Mouse (Mus musculus): ENCODE measurements around the gene Gm21969. TPM values are rescaled to one million over a fixed set of nuclear protein-coding genes. Genes with fewer than 3 reads are reported as not detected.
A peak's percentile ranks its signal among the peaks of the same experiment; 100 is the strongest.

Gm21969 gene
- not detected in 2 replicates for polyA plus RNA-seq (2015; fragmentation: Nextera tagmentation; extraction: Ambion mirVana)

GRCm38 (mm10) chr4:139602357-139603244 lies at the start of gene Gm21969:
Gene Gm21969 (plus strand): TSS chr4:139603186.
- peak; percentile 83 for DNase-seq (ENCODE audit: low spot score)

DNA sequence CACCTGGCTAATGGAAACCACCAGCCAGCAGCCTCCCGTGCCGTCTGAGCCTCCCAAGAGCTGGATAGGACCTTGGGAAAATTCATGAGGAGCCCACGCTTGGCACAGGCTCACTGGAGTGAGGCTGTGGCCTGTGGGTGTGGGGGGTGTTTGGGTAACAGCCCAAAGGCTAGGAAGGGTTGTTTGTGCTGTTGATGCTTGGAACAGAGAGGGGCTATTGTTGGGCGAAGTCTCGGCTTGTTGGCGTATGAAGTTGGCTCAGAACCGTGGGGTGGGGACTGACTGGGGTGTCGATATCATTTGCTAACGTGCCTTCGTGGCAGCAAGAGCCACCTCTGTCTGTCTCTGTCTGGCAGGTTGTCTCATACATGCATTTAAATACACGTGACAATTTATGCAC lies 47.8 kb upstream of the Gm21969 start:
- DNase-seq (ENCODE audit: low spot score): no peak

GRCm38 (mm10) chr4:139555951-139556350 lies 47.0 kb upstream of the Gm21969 start:
- no peak for DNase-seq (ENCODE audit: low spot score)

- DNase-seq (ENCODE audit: low spot score): no peak
Observed at GRCm38 (mm10) chr4:139568361-139568760, 34.6 kb upstream of the Gm21969 start.

- peak; percentile 45 for DNase-seq (ENCODE audit: low spot score)
Observed at GRCm38 (mm10) chr4:139570756-139571155, 32.2 kb upstream of the Gm21969 start.

DNA sequence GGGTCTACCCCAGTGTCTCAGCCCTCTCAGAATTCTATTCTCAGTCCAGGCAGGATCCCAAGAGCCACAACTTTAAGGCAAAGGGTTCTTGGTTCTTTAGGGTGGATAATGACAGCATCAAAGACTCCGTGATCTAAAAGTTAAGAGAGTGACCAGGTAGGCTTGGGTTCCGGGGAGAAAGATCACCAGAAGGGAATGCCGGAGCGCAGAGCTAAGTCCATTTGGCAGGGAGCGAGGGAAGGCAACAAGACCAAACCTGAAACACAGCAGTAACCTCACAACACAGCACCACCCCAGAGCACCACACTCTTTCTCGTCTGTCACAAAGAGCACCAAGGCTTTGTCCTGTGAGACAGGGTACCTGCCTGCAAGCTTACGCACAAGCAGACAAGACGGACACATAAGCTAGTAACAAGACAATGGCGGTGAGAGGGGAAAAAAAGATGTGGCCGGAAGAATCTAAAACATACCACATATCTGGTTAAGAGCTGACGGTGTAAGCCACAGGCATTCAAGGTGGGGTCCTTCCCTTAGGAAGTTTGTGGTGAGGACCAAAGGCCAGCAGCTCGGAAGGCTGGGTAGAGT lies 30.0 kb upstream of the Gm21969 start:
- no peak for DNase-seq (ENCODE audit: low spot score)

DNA sequence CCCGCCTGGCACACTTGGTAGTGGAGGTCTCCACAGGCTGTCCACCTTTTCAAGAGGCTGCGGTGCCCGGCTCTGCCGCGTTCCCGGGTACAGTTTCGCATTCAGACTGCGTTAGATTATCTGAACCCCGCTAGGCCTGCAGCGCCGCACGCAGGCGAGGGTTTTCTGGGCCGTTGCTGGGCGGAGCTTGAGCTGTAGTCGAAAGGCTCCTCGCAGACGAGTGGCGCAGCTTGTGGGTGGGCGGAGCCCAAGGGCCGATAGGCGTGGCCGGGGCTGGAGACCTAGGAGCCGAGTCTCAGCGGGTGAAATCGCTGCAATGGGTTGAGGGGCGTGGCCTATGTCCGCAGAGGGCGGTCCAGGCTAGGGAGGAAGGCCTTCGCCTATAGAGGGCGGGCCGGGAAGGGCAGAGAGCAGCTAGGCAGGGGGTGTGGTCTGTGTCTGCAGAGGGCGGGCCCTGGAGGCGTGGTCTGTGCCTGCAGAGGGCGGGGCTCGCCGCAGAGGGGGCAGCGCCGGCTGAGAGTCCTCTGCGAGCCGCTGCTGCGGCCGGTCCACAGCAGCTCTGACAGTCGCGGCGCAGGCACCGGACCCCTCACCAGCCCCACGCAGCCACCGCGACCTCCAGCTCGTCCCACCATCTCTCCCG lies 28.7 kb upstream of the Gm21969 start:
- peak; percentile 100 for DNase-seq (ENCODE audit: low spot score)

DNA sequence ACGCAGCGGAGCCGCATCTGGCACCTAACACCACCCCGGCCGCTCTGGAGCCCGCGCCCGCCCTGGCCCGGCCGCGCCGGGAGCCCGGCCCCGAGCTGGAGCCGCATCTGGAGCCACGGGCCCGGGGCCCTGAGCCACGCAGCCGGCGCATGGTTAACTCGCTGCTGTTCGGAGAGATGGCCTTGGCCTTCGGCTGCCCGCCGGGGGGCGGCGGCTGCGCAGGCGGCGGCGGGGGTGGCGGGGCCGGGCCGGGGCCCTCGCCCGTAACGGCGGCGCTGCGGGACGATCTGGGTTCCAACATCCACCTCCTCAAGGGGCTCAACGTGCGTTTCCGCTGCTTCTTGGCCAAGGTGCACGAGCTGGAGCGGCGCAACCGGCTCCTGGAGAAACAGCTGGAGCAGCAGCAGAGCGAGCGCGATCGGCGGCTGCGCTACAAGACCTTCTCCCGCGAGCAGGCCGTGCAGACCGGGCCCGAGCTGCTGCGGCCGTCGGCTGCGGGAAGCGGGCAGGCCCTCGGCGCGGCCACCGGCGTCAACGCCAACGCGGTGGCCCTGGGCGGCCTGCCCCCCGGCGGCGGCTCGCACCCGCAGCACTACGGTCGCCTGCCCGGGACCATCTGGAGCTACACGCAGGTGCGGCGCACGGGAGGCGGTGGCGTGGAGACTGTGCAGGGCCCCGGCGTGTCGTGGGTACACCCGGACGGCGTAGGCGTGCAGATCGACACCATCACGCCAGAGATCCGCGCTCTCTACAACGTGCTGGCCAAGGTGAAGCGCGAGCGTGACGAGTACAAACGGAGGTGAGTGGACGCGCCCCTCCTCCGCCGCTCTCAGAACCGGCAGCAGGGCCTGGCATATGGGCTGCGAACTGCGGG lies 27.9 kb upstream of the Gm21969 start:
- peak; percentile 53 for DNase-seq (ENCODE audit: low spot score)

GRCm38 (mm10) chr4:139575673-139576003 lies 27.3 kb upstream of the Gm21969 start:
- no peak for DNase-seq (ENCODE audit: low spot score)

GRCm38 (mm10) chr4:139576251-139576880 lies 26.6 kb upstream of the Gm21969 start:
- no peak for DNase-seq (ENCODE audit: low spot score)

GRCm38 (mm10) chr4:139577006-139577405 lies 26.0 kb upstream of the Gm21969 start:
- no peak for DNase-seq (ENCODE audit: low spot score)

DNA sequence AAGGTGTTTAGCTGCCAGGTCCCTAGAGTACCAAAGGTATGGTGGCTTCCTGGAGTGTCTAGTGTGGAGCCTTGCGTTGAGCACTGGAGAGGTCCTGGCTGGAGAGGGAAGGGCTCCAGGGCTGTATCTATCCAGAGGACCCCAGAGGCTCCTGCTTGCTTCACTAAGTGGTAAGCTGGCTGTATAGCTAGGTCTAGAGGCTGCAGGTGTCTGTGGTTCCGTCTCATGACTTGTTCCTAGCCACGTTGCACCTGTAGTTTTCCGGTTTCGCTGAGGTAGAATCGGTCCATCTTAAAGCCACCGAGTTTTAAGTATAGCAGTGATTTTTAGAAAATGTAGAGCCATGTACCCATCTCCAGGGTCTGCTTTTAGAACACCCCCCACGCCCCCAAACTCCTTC lies 24.6 kb upstream of the Gm21969 start:
- DNase-seq (ENCODE audit: low spot score): no peak

DNA sequence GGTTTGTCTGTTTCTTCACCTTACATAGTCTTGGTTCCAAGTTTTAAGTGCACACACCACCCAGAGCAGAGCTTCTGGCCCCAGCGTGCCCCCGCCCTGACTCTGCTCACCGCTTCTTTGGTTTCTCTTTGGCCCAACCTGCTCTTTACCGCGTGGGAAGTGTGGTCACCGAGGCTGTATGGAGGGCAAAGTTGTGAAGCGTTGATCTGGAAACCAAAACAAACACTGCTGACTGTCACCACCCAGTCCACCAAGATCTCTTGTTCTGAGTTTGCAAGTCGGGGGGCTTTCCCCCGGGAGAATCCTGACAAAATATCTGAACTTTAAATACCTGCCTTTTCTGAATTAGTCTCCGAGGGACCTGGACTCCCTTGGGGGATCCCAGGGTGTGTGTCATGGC lies 24.0 kb upstream of the Gm21969 start:
- no peak for DNase-seq (ENCODE audit: low spot score)

DNA sequence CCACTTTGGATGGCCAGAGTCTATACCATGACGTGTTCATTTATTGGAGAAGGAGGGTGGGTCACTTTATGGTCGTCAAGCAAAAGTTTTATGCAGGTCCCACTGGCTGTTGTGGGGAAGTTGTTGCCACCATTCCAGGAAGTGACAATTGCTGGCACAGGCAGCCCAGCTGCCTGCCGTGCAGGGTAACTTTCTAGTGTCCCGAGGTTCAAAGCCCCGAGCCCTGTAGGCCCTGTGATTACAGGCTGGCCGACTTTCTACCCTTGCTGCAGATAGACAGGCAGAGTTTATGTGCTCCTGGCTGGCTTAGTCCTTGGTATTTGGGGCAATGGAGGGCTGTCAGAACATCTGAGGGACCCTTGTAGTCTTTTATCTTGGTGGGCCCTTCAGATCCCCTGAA lies 23.5 kb upstream of the Gm21969 start:
- peak; percentile 26 for DNase-seq (ENCODE audit: low spot score)

GRCm38 (mm10) chr4:139580663-139581336 lies 22.2 kb upstream of the Gm21969 start:
- peak; percentile 46 for DNase-seq (ENCODE audit: low spot score)

GRCm38 (mm10) chr4:139581427-139582051 lies 21.4 kb upstream of the Gm21969 start:
- no peak for DNase-seq (ENCODE audit: low spot score)

DNA sequence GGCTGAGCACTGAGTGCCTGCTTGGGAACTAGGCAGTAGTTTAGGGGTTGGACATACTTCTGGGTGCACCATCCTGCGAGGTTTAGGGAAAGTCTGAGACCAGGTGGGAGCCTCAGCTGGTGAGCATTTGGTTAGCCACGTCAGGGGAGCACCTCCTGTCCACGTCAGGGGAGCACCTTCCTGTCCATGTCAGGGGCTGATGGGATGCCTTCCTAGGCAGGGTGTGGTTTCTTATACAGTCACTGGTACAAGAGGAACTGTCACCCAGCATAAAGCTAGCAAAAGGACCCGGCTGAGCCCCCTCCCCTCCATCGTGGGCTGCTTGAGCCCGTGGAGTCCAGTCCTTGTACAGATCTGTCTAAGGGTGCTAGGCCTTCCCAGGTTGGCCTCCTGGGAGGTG lies 20.6 kb upstream of the Gm21969 start:
- DNase-seq (ENCODE audit: low spot score): no peak

DNA sequence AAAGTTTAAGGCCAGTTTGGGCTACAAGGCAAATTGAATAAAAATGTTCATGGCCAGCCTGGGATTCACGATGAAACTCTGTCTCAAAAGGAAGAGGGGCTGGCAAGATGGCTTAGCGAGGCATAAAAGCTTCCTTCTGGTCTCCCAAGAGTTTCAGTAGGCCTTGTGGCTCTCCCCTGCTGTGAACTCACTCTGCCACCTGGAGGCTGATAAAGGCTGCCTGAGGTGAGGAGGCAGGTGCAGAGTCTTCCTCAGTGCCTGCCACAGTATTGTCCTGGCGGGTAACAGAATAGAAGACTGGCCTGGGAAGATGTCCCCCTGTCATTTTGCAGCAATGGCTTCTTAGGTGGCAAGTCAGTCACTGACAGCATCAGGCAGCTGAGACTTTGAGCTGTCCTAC lies 20.1 kb upstream of the Gm21969 start:
- peak; percentile 44 for DNase-seq (ENCODE audit: low spot score)

- DNase-seq (ENCODE audit: low spot score): no peak
Observed at GRCm38 (mm10) chr4:139583629-139584245, 19.2 kb upstream of the Gm21969 start.
